Mouse (Mus musculus) mouse trophoblast stem cell (cell line): ENCODE results near the gene Colca2.

Experiments used
- in situ Hi-C, 2 experiments: fragments of 300-500 bp; cut with MseI, MboI; formaldehyde crosslinking; loops; 2 replicates in 1 of 2; 3 replicates in 1 of 2; pipeline ENCODE4 v1.15.1; 2025

The Colca2 gene

GRCm38 (mm10) chr9:51278500-51279381, at the start of gene Colca2:
Gene Colca2, minus strand, starts transcription at chr9:51278569.
- in situ Hi-C loops, result no loop called here

GRCm38 (mm10) chr9:51327555-51327903, 49.2 kb upstream of the Colca2 start:
- in situ Hi-C loops, result no loop called here

GRCm38 (mm10) chr9:51326619-51327554, 48.5 kb upstream of the Colca2 start:
- in situ Hi-C loops, result no loop called here

GRCm38 (mm10) chr9:51324406-51325065, 46.2 kb upstream of the Colca2 start:
- in situ Hi-C loops, result no loop called here

GRCm38 (mm10) chr9:51320096-51320495, 41.7 kb upstream of the Colca2 start:
- in situ Hi-C loops, result no loop called here

- in situ Hi-C loops, result no loop called here
Observed at GRCm38 (mm10) chr9:51318246-51318645, 39.9 kb upstream of the Colca2 start.

GRCm38 (mm10) chr9:51317322-51317721, 39.0 kb upstream of the Colca2 start:
- in situ Hi-C loops, result no loop called here

- in situ Hi-C loops, result no loop called here
Observed at GRCm38 (mm10) chr9:51315402-51316063, 37.2 kb upstream of the Colca2 start.

GRCm38 (mm10) chr9:51312554-51313317, 34.4 kb upstream of the Colca2 start:
- in situ Hi-C loops, result no loop called here

GRCm38 (mm10) chr9:51310515-51310914, 32.1 kb upstream of the Colca2 start:
- in situ Hi-C loops, result no loop called here

- in situ Hi-C loops, result no loop called here
Observed at GRCm38 (mm10) chr9:51306351-51306750, 28.0 kb upstream of the Colca2 start.

GRCm38 (mm10) chr9:51305146-51305545, 26.8 kb upstream of the Colca2 start:
- in situ Hi-C loops, result no loop called here

GRCm38 (mm10) chr9:51303980-51304379, 25.6 kb upstream of the Colca2 start:
- in situ Hi-C loops, result no loop called here

- in situ Hi-C loops, result loop anchor here (5.0 kb wide), 1 partner anchor 131 kb away; no protein-coding TSS in a partner anchor
Observed at GRCm38 (mm10) chr9:51293541-51293940, 15.2 kb upstream of the Colca2 start.

- in situ Hi-C loops, result loop anchor here (5.0 kb wide), 1 partner anchor 130 kb away; no protein-coding TSS in a partner anchor
Observed at GRCm38 (mm10) chr9:51292674-51293073, 14.3 kb upstream of the Colca2 start.

GRCm38 (mm10) chr9:51290980-51291379, 12.6 kb upstream of the Colca2 start:
- in situ Hi-C loops, result loop anchor here (5.0 kb wide), 1 partner anchor 129 kb away; no protein-coding TSS in a partner anchor

GRCm38 (mm10) chr9:51286079-51286478, 7.7 kb upstream of the Colca2 start:
- in situ Hi-C loops, result no loop called here

GRCm38 (mm10) chr9:51277834-51278498, 403 bp downstream of the Colca2 start:
- in situ Hi-C loops, result no loop called here

- in situ Hi-C loops, result no loop called here
Observed at GRCm38 (mm10) chr9:51274678-51275077, 3.7 kb downstream of the Colca2 start.
